Mouse (Mus musculus) forebrain, embryonic 11.5 days (tissue): ENCODE measurements around the gene Tnfaip8l1. TPM values are rescaled to one million over a fixed set of nuclear protein-coding genes. Genes with fewer than 3 reads are reported as not detected.

ENCODE experiments used
- ATAC-seq: fragments of 200-750 bp; cut with Nextera tagmentation; replicated peaks from 2 replicates; pipeline ENCODE4 v1.8.0; 2017; ENCODE audit warnings: moderate TSS enrichment; ENCODE audit not compliant: low FRiP score
- DNase-seq: peaks from one replicate; pipeline ENCODE4 v3.0.0-alpha.2; 2017; ENCODE audit warnings: low spot score
- H3K27ac ChIP-seq: fragments of 300-500 bp; sonication (generic); 2 replicates; pipeline ENCODE4 v1.5.1; 2014; ENCODE audit warnings: low read depth, low read length
- H3K27me3 ChIP-seq: fragments of 300-500 bp; sonication (generic); 2 replicates; pipeline ENCODE4 v1.6.1; 2014; ENCODE audit warnings: mild to moderate bottlenecking, low read length, mixed read lengths; ENCODE audit not compliant: control insufficient read depth, insufficient read depth
- H3K36me3 ChIP-seq: fragments of 300-500 bp; sonication (generic); 2 replicates; pipeline ENCODE4 v1.6.1; 2014; ENCODE audit warnings: mild to moderate bottlenecking, low read length, moderate library complexity, mixed read lengths; ENCODE audit not compliant: control insufficient read depth, insufficient read depth
- H3K4me1 ChIP-seq: fragments of 300-500 bp; sonication (generic); replicated peaks from 2 replicates; pipeline ENCODE4 v1.6.1; 2014; ENCODE audit warnings: low read length, mixed read lengths; ENCODE audit not compliant: control insufficient read depth, insufficient read depth
- H3K4me2 ChIP-seq: fragments of 300-500 bp; sonication (generic); 2 replicates; pipeline ENCODE4 v1.6.1; 2014; ENCODE audit warnings: low read depth, mild to moderate bottlenecking, low read length, moderate library complexity, mixed read lengths; ENCODE audit not compliant: severe bottlenecking
- H3K4me3 ChIP-seq: fragments of 300-500 bp; sonication (generic); 2 replicates; pipeline ENCODE4 v1.5.1; 2014; ENCODE audit warnings: low read depth, low read length
- H3K9ac ChIP-seq: fragments of 300-500 bp; sonication (generic); 2 replicates; pipeline ENCODE4 v1.6.1; 2014; ENCODE audit warnings: low read length
- H3K9me3 ChIP-seq: fragments of 300-500 bp; sonication (generic); 2 replicates; pipeline ENCODE4 v1.6.1; 2016; ENCODE audit warnings: low read length, mixed read lengths; ENCODE audit not compliant: control insufficient read depth
- WGBS: fragments of 180-500 bp; shearing (Covaris S2); extraction: QIAGEN DNeasy Blood & Tissue Kit; methylation state at CpG from one replicate; pipeline ENCODE4 v1.1.7; 2014; 5-methylcytosine and 5-hydroxymethylcytosine counted together
- polyA plus RNA-seq: library from polyadenylated mRNA; unstranded; fragments of >200 nt; fragmentation: Nextera tagmentation; extraction: Ambion mirVana; gene quantifications from 2 replicates; pipeline ENCODE4 v1.2.1, GENCODE M21; 2014

The Tnfaip8l1 gene
- polyA plus RNA-seq, 1 experiment from 2014 or later = 7.7 TPM

- H3K4me2 ChIP-seq = no peak overlapping the region
- no peak overlapping the region for H3K9ac ChIP-seq
- H3K27me3 ChIP-seq = no peaks in the 10 kb centered on the region
- H3K36me3 ChIP-seq = peaks cover 11% of the 10 kb centered on the region; the same call in 1 of the 2 replicates
- WGBS = 89% methylated on average over 2 of the region's 2 CpGs
- no peaks in the 10 kb centered on the region for H3K4me1 ChIP-seq
- no peak overlapping the region for H3K4me3 ChIP-seq
- no peak for DNase-seq
- no peaks in the 10 kb centered on the region for H3K9me3 ChIP-seq
- no peak for ATAC-seq
- no peak overlapping the region for H3K27ac ChIP-seq
Measured at GRCm38 (mm10) chr17:56211090-56211489, 48.8 kb downstream of the Tnfaip8l1 start.

GRCm38 (mm10) chr17:56212676-56213075, 50.4 kb downstream of the Tnfaip8l1 start:
- WGBS = 83% methylated on average over 6 of the region's 6 CpGs
- H3K27ac ChIP-seq = no peak overlapping the region
- no peaks in the 10 kb centered on the region for H3K9me3 ChIP-seq
- no peaks in the 10 kb centered on the region for H3K27me3 ChIP-seq
- ATAC-seq (no peak), DNase-seq (no peak)
- H3K4me2 ChIP-seq = no peak overlapping the region
- H3K4me1 ChIP-seq = peaks cover 9% of the 10 kb centered on the region; the same call in 1 of the 2 replicates
- no peak overlapping the region for H3K4me3 ChIP-seq
- H3K36me3 ChIP-seq = peaks cover 7% of the 10 kb centered on the region; the same call in 1 of the 2 replicates
- H3K9ac ChIP-seq = no peak overlapping the region

- no peak overlapping the region for H3K4me2 ChIP-seq
- ATAC-seq (no peak), DNase-seq (no peak)
- peaks cover 7% of the 10 kb centered on the region; the same call in 1 of the 2 replicates for H3K36me3 ChIP-seq
- H3K9ac ChIP-seq = no peak overlapping the region
- no peaks in the 10 kb centered on the region for H3K27me3 ChIP-seq
- H3K4me1 ChIP-seq = peaks cover 14% of the 10 kb centered on the region; the same call in 1 of the 2 replicates
- WGBS = 71% methylated on average over 1 of the region's 1 CpGs
- H3K4me3 ChIP-seq = no peak overlapping the region
- H3K27ac ChIP-seq = no peak overlapping the region
- no peaks in the 10 kb centered on the region for H3K9me3 ChIP-seq
Measured at GRCm38 (mm10) chr17:56214229-56214628, 52.0 kb downstream of the Tnfaip8l1 start.

- ATAC-seq (no peak), DNase-seq (peak; percentile 54)
- Histone ChIP-seq H3K27ac (no peak overlapping the region), H3K9me3 (no peaks in the 10 kb centered on the region), H3K27me3 (no peaks in the 10 kb centered on the region), H3K4me3 (peak overlapping the region; percentile 93), H3K36me3 (no peaks in the 10 kb centered on the region), H3K9ac (peak overlapping the region; percentile 80), H3K4me1 (peaks cover 14% of the 10 kb centered on the region; the same call in 1 of the 2 replicates), H3K4me2 (peak overlapping the region; percentile 80)
- WGBS = 68% methylated on average over 13 of the region's 13 CpGs
Measured at GRCm38 (mm10) chr17:56217670-56218069, 55.4 kb downstream of the Tnfaip8l1 start.

GRCm38 (mm10) chr17:56218377-56219191, 56.3 kb downstream of the Tnfaip8l1 start, which contains the start of gene Dpp9:
Gene Dpp9 (minus strand): TSS chr17:56218905.
- WGBS = under 1% methylated on average over 60 of the region's 78 CpGs
- Histone ChIP-seq H3K4me2 (peak within 1 kb of the TSS; percentile 80), H3K27ac (peak within 1 kb of the TSS; percentile 76), H3K4me1 (peaks cover 14% of the 10 kb centered on the region; the same call in 1 of the 2 replicates), H3K4me3 (peak within 1 kb of the TSS; percentile 93), H3K27me3 (no peaks in the 10 kb centered on the region), H3K36me3 (no peaks in the 10 kb centered on the region), H3K9ac (peak within 1 kb of the TSS; percentile 80), H3K9me3 (no peaks in the 10 kb centered on the region)
- ATAC-seq (peak; percentile 99), DNase-seq (peak; percentile 92)

- 46% methylated on average over 12 of the region's 12 CpGs for WGBS
Measured at GRCm38 (mm10) chr17:56219251-56219650, 57.0 kb downstream of the Tnfaip8l1 start.

GRCm38 (mm10) chr17:56219805-56220204, 57.5 kb downstream of the Tnfaip8l1 start:
- DNase-seq (no peak), ATAC-seq (no peak)
- Histone ChIP-seq H3K36me3 (no peaks in the 10 kb centered on the region), H3K4me3 (no peak overlapping the region), H3K9ac (no peak overlapping the region), H3K27me3 (no peaks in the 10 kb centered on the region), H3K27ac (no peak overlapping the region), H3K9me3 (no peaks in the 10 kb centered on the region), H3K4me1 (peaks cover 14% of the 10 kb centered on the region; the same call in 1 of the 2 replicates), H3K4me2 (no peak overlapping the region)
- WGBS = 78% methylated on average over 3 of the region's 3 CpGs

More at GRCm38 (mm10) chr17:56219251-56219650, 57.0 kb downstream of the Tnfaip8l1 start:
- Histone ChIP-seq H3K36me3 (no peaks in the 10 kb centered on the region), H3K4me1 (peaks cover 14% of the 10 kb centered on the region; the same call in 1 of the 2 replicates), H3K4me2 (peak overlapping the region; percentile 80), H3K9me3 (no peaks in the 10 kb centered on the region), H3K9ac (peak overlapping the region; percentile 80), H3K4me3 (peak overlapping the region; percentile 93), H3K27me3 (no peaks in the 10 kb centered on the region), H3K27ac (peak overlapping the region; percentile 76; the same call in 1 of the 2 replicates)
- DNase-seq (peak; percentile 53), ATAC-seq (peak; percentile 35; the same call in 1 of the 2 replicates)
